Comparison of ENCODE assay signal across 8 mouse cellular contexts in genomic region chr4:53186573-53186972, GRCm38 (mm10). TPM values are rescaled to one million over a fixed set of nuclear protein-coding genes. Genes with fewer than 3 reads are reported as not detected.
DNase-seq lines count a peak whose midpoint lies in the region; ATAC-seq and TF ChIP-seq lines count a peak whose summit lies in the region.

No protein-coding gene starts in this region.

- H3K4me2 ChIP-seq in forebrain, embryonic 15.5 days (replicated peaks), result no peak overlapping the region
- H3K4me2 ChIP-seq in forebrain, embryonic 13.5 days, result no peak overlapping the region
- H3K4me2 ChIP-seq in intestine, postnatal 0 days (replicated peaks; ENCODE audit: low read depth), result no peak overlapping the region

- H3K9me3 ChIP-seq in forebrain, embryonic 15.5 days, result no peaks in the 10 kb centered on the region
- H3K9me3 ChIP-seq in forebrain, embryonic 13.5 days (replicated peaks), result no peaks in the 10 kb centered on the region; the same call in 1 of the 2 replicates
- peaks cover 27% of the 10 kb centered on the region for H3K9me3 ChIP-seq in megakaryocyte, embryonic 14.5 days
- H3K9me3 ChIP-seq in intestine, postnatal 0 days (ENCODE audit: control insufficient read depth), result no peaks in the 10 kb centered on the region

- H3K27me3 ChIP-seq in forebrain, embryonic 15.5 days, result no peaks in the 10 kb centered on the region
- H3K27me3 ChIP-seq in forebrain, embryonic 13.5 days, result no peaks in the 10 kb centered on the region
- H3K27me3 ChIP-seq in megakaryocyte, embryonic 14.5 days (replicated peaks), result no peaks in the 10 kb centered on the region
- no peaks in the 10 kb centered on the region for H3K27me3 ChIP-seq in intestine, postnatal 0 days (replicated peaks; ENCODE audit: control insufficient read depth, insufficient read depth, low read length)

- no peak overlapping the region for H3K9ac ChIP-seq in forebrain, embryonic 15.5 days (replicated peaks)
- no peak overlapping the region for H3K9ac ChIP-seq in forebrain, embryonic 13.5 days
- H3K9ac ChIP-seq in intestine, postnatal 0 days (ENCODE audit: low read depth, low read length), result no peak overlapping the region

- no peak for TF ChIP-seq CTCF in intestine, postnatal 0 days (IDR thresholded peaks at IDR 0.05; ENCODE audit: low read depth)

- ATAC-seq in forebrain, embryonic 15.5 days (replicated peaks), result no peak
- ATAC-seq in forebrain, embryonic 13.5 days, result no peak
- no peak for ATAC-seq in megakaryocyte, adult 5-6 weeks (ENCODE audit: poor library complexity, severe bottlenecking)
- ATAC-seq in intestine, postnatal 0 days, result no peak

- H3K4me3 ChIP-seq in forebrain, embryonic 15.5 days, result no peak overlapping the region
- no peak overlapping the region for H3K4me3 ChIP-seq in forebrain, embryonic 13.5 days
- peak overlapping the region; percentile 66 for H3K4me3 ChIP-seq in megakaryocyte, embryonic 14.5 days (replicated peaks)
- H3K4me3 ChIP-seq in intestine, postnatal 0 days (ENCODE audit: low read depth, low read length), result no peak overlapping the region

- H3K4me1 ChIP-seq in forebrain, embryonic 15.5 days, result no peaks in the 10 kb centered on the region
- no peaks in the 10 kb centered on the region for H3K4me1 ChIP-seq in forebrain, embryonic 13.5 days
- peaks cover 17% of the 10 kb centered on the region for H3K4me1 ChIP-seq in megakaryocyte, embryonic 14.5 days
- H3K4me1 ChIP-seq in intestine, postnatal 0 days (replicated peaks; ENCODE audit: control insufficient read depth, insufficient read depth, low read length), result no peaks in the 10 kb centered on the region

- peak overlapping the region; percentile 55 for H3K27ac ChIP-seq in forebrain, embryonic 15.5 days (replicated peaks)
- H3K27ac ChIP-seq in forebrain, embryonic 13.5 days, result no peak overlapping the region
- H3K27ac ChIP-seq in intestine, postnatal 0 days (ENCODE audit: low read depth, low read length), result peak overlapping the region; percentile 54

- no peaks in the 10 kb centered on the region for H3K36me3 ChIP-seq in forebrain, embryonic 15.5 days
- no peaks in the 10 kb centered on the region for H3K36me3 ChIP-seq in forebrain, embryonic 13.5 days (ENCODE audit: poor library complexity, severe bottlenecking)
- H3K36me3 ChIP-seq in megakaryocyte, embryonic 14.5 days (replicated peaks; ENCODE audit: low read length), result no peaks in the 10 kb centered on the region
- no peaks in the 10 kb centered on the region for H3K36me3 ChIP-seq in intestine, postnatal 0 days (ENCODE audit: control insufficient read depth, insufficient read depth)

- 57% methylated on average over 4 of the region's 4 CpGs for WGBS in forebrain, embryonic 15.5 days
- 66% methylated on average over 4 of the region's 4 CpGs for WGBS in forebrain, embryonic 13.5 days
- 68% methylated on average over 4 of the region's 4 CpGs for WGBS in intestine, postnatal 0 days

- peak; percentile 39 for DNase-seq in thymus, postnatal 14 days
- no peak for DNase-seq in adrenal gland, adult 2 months
- no peak for DNase-seq in gastrocnemius, postnatal 25 days

RNA-seq across cellular contexts. Expression of gene Abca1, which starts 26.9 kb away (rescaled TPM):
- polyA plus RNA-seq in forebrain, embryonic 15.5 days (2015; fragmentation: Nextera tagmentation; extraction: Ambion mirVana), result 10.0 and 10.2 TPM in 2 replicates
- 6.1 and 6.7 TPM in 2 replicates for polyA plus RNA-seq in forebrain, embryonic 13.5 days (2015; fragmentation: Nextera tagmentation; extraction: Ambion mirVana)
- 0.77 TPM in 1 of 2 replicates, not detected in the other for polyA plus RNA-seq in megakaryocyte, embryonic 14.5 days (2012; ENCODE audit: insufficient read depth, low replicate concordance)
- 1.2 and 1.8 TPM in 2 replicates for total RNA-seq in megakaryocyte, adult 5-6 weeks (2015)
- 2.5 and 3.4 TPM in 2 replicates for total RNA-seq in megakaryocyte, adult 5-6 weeks (2017)
- 1.4 and 1.5 TPM in 2 replicates for polyA plus RNA-seq in intestine, postnatal 0 days (2015; fragmentation: Nextera tagmentation; extraction: Ambion mirVana)
- 100 to 1,000 TPM; 137 to 213 TPM for total RNA-seq in adrenal gland, adult 2 months (2021)
- polyA plus RNA-seq in adrenal gland, adult 2 months (2012; rRNA removed), result 15.7 and 27.8 TPM in 2 replicates
- total RNA-seq in gastrocnemius, postnatal 25 days (2021), result 1 to 10 TPM; 4.8 to 9.4 TPM
